Mouse (Mus musculus) E14TG2a.4 (cell line): ENCODE data around the gene Ctf2.

Experiments
- H3K27me3 ChIP-seq: 2 replicates; pipeline ENCODE4 v1.6.1; 2014; ENCODE audit warnings: low read length, control low read depth; ENCODE audit not compliant: insufficient read depth
- H3K36me3 ChIP-seq: 2 replicates; pipeline ENCODE4 v1.6.1; 2014; ENCODE audit warnings: low read length, control low read depth; ENCODE audit not compliant: insufficient read depth
- H3K4me1 ChIP-seq: replicated peaks from 2 replicates; pipeline ENCODE4 v1.6.1; 2014; ENCODE audit warnings: low read depth, low read length, control low read depth
- H3K4me3 ChIP-seq: replicated peaks from 2 replicates; pipeline ENCODE4 v1.5.1; 2014; ENCODE audit warnings: mild to moderate bottlenecking, low read length
- H3K9me3 ChIP-seq: 2 replicates; pipeline ENCODE4 v1.6.1; 2014; ENCODE audit warnings: low read length, control low read depth
- CTCF ChIP-seq: conservative IDR thresholded peaks from 2 replicates; pipeline ENCODE4 v1.5.1; 2014; ENCODE audit warnings: low read length
- NANOG ChIP-seq: IDR thresholded peaks from 2 replicates; pipeline ENCODE4 v1.6.1; 2014; ENCODE audit warnings: borderline replicate concordance, low read length, mixed read lengths
- POU5F1 ChIP-seq: IDR thresholded peaks from 2 replicates; pipeline ENCODE4 v1.6.1; 2014; ENCODE audit warnings: low read length, borderline replicate concordance

Ctf2 gene

GRCm38 (mm10) chr7:127765756-127766155 is 33.8 kb upstream of the Ctf2 start:
- Histone ChIP-seq H3K9me3 (no peaks in the 10 kb centered on the region), H3K36me3 (peaks cover 73% of the 10 kb centered on the region), H3K27me3 (no peaks in the 10 kb centered on the region), H3K4me3 (no peak overlapping the region), H3K4me1 (peaks cover 53% of the 10 kb centered on the region)
- TF ChIP-seq POU5F1 (no peak), NANOG (no peak), CTCF (no peak)

GRCm38 (mm10) chr7:127763642-127764041 is 31.7 kb upstream of the Ctf2 start:
- Histone ChIP-seq H3K27me3 (no peaks in the 10 kb centered on the region), H3K9me3 (no peaks in the 10 kb centered on the region), H3K36me3 (peaks cover 94% of the 10 kb centered on the region), H3K4me1 (peaks cover 61% of the 10 kb centered on the region), H3K4me3 (no peak overlapping the region)
- TF ChIP-seq CTCF: no peak
- TF ChIP-seq NANOG: no peak
- TF ChIP-seq POU5F1: no peak

- H3K9me3 ChIP-seq: no peaks in the 10 kb centered on the region
- peaks cover 98% of the 10 kb centered on the region for H3K36me3 ChIP-seq
- H3K4me1 ChIP-seq: peaks cover 62% of the 10 kb centered on the region
- no peaks in the 10 kb centered on the region for H3K27me3 ChIP-seq
- TF ChIP-seq POU5F1: no peak
- peak; percentile 97 for TF ChIP-seq CTCF
- no peak for TF ChIP-seq NANOG
- no peak overlapping the region for H3K4me3 ChIP-seq
These were observed 29.1 kb upstream of the Ctf2 start for GRCm38 (mm10) chr7:127761026-127761425.

GRCm38 (mm10) chr7:127760478-127760877 is 28.5 kb upstream of the Ctf2 start:
- Histone ChIP-seq H3K4me1 (peaks cover 62% of the 10 kb centered on the region), H3K9me3 (no peaks in the 10 kb centered on the region), H3K36me3 (peaks cover 98% of the 10 kb centered on the region), H3K4me3 (no peak overlapping the region), H3K27me3 (no peaks in the 10 kb centered on the region)
- TF ChIP-seq NANOG (no peak), POU5F1 (no peak), CTCF (no peak)

- Histone ChIP-seq H3K4me3 (no peak overlapping the region), H3K4me1 (peaks cover 65% of the 10 kb centered on the region), H3K27me3 (no peaks in the 10 kb centered on the region), H3K36me3 (peaks cover 98% of the 10 kb centered on the region), H3K9me3 (no peaks in the 10 kb centered on the region)
- TF ChIP-seq POU5F1: no peak
- no peak for TF ChIP-seq CTCF
- TF ChIP-seq NANOG: no peak
These were observed 27.8 kb upstream of the Ctf2 start for GRCm38 (mm10) chr7:127759716-127760115.

- no peaks in the 10 kb centered on the region for H3K9me3 ChIP-seq
- peak overlapping the region; percentile 62; the same call in 1 of the 2 replicates for H3K4me3 ChIP-seq
- peaks cover 100% of the 10 kb centered on the region for H3K36me3 ChIP-seq
- TF ChIP-seq POU5F1 (peak; percentile 66; the same call in 1 of the 2 replicates), CTCF (no peak), NANOG (peak; percentile 43; the same call in 1 of the 2 replicates)
- H3K27me3 ChIP-seq: no peaks in the 10 kb centered on the region
- peaks cover 100% of the 10 kb centered on the region for H3K4me1 ChIP-seq
These were observed 21.8 kb upstream of the Ctf2 start for GRCm38 (mm10) chr7:127753741-127754140.

GRCm38 (mm10) chr7:127753158-127753557 is 21.2 kb upstream of the Ctf2 start:
- TF ChIP-seq CTCF (no peak), POU5F1 (no peak), NANOG (no peak)

GRCm38 (mm10) chr7:127752069-127752468 is 20.1 kb upstream of the Ctf2 start:
- TF ChIP-seq CTCF: no peak
- TF ChIP-seq NANOG: no peak
- no peak for TF ChIP-seq POU5F1
- H3K36me3 ChIP-seq: peaks cover 89% of the 10 kb centered on the region
- peak overlapping the region; percentile 62 for H3K4me3 ChIP-seq
- no peaks in the 10 kb centered on the region for H3K27me3 ChIP-seq
- peaks cover 97% of the 10 kb centered on the region for H3K4me1 ChIP-seq
- no peaks in the 10 kb centered on the region for H3K9me3 ChIP-seq

More at GRCm38 (mm10) chr7:127753158-127753557, 21.2 kb upstream of the Ctf2 start:
- Histone ChIP-seq H3K27me3 (no peaks in the 10 kb centered on the region), H3K4me3 (peak overlapping the region; percentile 62), H3K36me3 (peaks cover 100% of the 10 kb centered on the region), H3K4me1 (peaks cover 100% of the 10 kb centered on the region), H3K9me3 (no peaks in the 10 kb centered on the region)

- no peak for TF ChIP-seq CTCF
- peak overlapping the region; percentile 62 for H3K4me3 ChIP-seq
- no peaks in the 10 kb centered on the region for H3K27me3 ChIP-seq
- H3K9me3 ChIP-seq: no peaks in the 10 kb centered on the region
- H3K36me3 ChIP-seq: peaks cover 85% of the 10 kb centered on the region
- peaks cover 93% of the 10 kb centered on the region for H3K4me1 ChIP-seq
These were observed 19.7 kb upstream of the Ctf2 start for GRCm38 (mm10) chr7:127751619-127752018.
